Mouse (Mus musculus) E14TG2a.4 (cell line): ENCODE results near the gene Klhl40.

Experiments
- CTCF ChIP-seq: conservative IDR thresholded peaks from 2 replicates; pipeline ENCODE4 v1.5.1; 2014; ENCODE audit warnings: low read length
- POU5F1 ChIP-seq: IDR thresholded peaks from 2 replicates; pipeline ENCODE4 v1.6.1; 2014; ENCODE audit warnings: low read length, borderline replicate concordance

- TF ChIP-seq POU5F1 (no peak), CTCF (peak; percentile 68)
Measured at GRCm38 (mm10) chr9:121830243-121830955, 53.0 kb downstream of the Klhl40 start.
